Mouse (Mus musculus) hindbrain, embryonic 16.5 days (tissue): Measurements from ENCODE around the gene Il10rb. TPM values are rescaled to one million over a fixed set of nuclear protein-coding genes. Genes with fewer than 3 reads are reported as not detected.

ENCODE experiments used
- ATAC-seq: fragments of 200-750 bp; cut with Nextera tagmentation; 2 replicates; pipeline ENCODE4 v1.8.0; 2017; ENCODE audit warnings: moderate TSS enrichment, moderate library complexity
- H3K27ac ChIP-seq: fragments of 300-500 bp; sonication (generic); 2 replicates; pipeline ENCODE4 v1.5.1; 2014; ENCODE audit warnings: low read depth, mild to moderate bottlenecking, control low read depth, low read length, moderate library complexity
- H3K27me3 ChIP-seq: fragments of 300-500 bp; sonication (generic); replicated peaks from 2 replicates; pipeline ENCODE4 v1.6.1; 2014; ENCODE audit warnings: low read length; ENCODE audit not compliant: control insufficient read depth, insufficient read depth
- H3K36me3 ChIP-seq: fragments of 300-500 bp; sonication (generic); 2 replicates; pipeline ENCODE4 v1.6.1; 2014; ENCODE audit warnings: mild to moderate bottlenecking, low read length, moderate library complexity, mixed read lengths; ENCODE audit not compliant: control insufficient read depth, insufficient read depth
- H3K4me1 ChIP-seq: fragments of 300-500 bp; sonication (generic); 2 replicates; pipeline ENCODE4 v1.6.1; 2014; ENCODE audit warnings: low read depth, low read length; ENCODE audit not compliant: control insufficient read depth, insufficient read depth
- H3K4me2 ChIP-seq: fragments of 300-500 bp; sonication (generic); 2 replicates; pipeline ENCODE4 v1.6.1; 2014; ENCODE audit warnings: mild to moderate bottlenecking, low read length, control low read depth, moderate library complexity
- H3K4me3 ChIP-seq: fragments of 300-500 bp; sonication (generic); 2 replicates; pipeline ENCODE4 v1.5.1; 2014; ENCODE audit warnings: mild to moderate bottlenecking, low read length, control low read depth, moderate library complexity
- H3K9ac ChIP-seq: fragments of 300-500 bp; sonication (generic); 2 replicates; pipeline ENCODE4 v1.6.1; 2014; ENCODE audit warnings: low read depth, mild to moderate bottlenecking, control low read depth, low read length, moderate library complexity
- H3K9me3 ChIP-seq: fragments of 300-500 bp; sonication (generic); 2 replicates; pipeline ENCODE4 v1.6.1; 2014; ENCODE audit warnings: mild to moderate bottlenecking, low read length, moderate library complexity; ENCODE audit not compliant: control insufficient read depth
- WGBS: fragments of 180-500 bp; shearing (Covaris S2); extraction: QIAGEN DNeasy Blood & Tissue Kit; methylation state at CpG from one replicate; pipeline ENCODE4 v1.1.7; 2014; 5-methylcytosine and 5-hydroxymethylcytosine counted together
- polyA plus RNA-seq: library from polyadenylated mRNA; unstranded; fragments of >200 nt; fragmentation: Nextera tagmentation; extraction: Ambion mirVana; gene quantifications from 2 replicates; pipeline ENCODE4 v1.2.1, GENCODE M21; 2015

The Il10rb gene
- polyA plus RNA-seq, 1 experiment from 2014 or later, result 14.8 TPM

DNA sequence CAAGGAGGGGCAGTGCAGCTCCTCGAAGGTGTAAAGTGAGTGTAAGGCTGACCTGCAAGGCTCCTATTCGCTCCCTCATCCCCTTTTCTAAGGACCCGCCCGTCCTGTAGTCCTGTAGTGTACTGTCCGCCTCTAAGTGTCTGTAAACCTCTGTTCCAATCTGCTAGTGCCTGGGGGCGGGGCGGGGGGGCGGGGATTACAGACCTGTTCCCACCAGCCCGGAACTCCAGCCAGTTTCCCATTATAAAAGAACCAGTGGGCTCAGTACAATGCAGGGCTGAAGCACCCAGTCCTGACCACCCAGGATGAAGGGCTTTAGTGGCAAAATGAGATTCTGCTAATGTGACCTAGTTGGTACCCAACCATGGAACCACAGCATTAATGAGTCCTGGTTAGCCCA is 27.0 kb upstream of the Il10rb start:
- H3K36me3 ChIP-seq, result peaks cover 2% of the 10 kb centered on the region; the same call in 1 of the 2 replicates
- ATAC-seq, result peak; percentile 41; the same call in 1 of the 2 replicates
- H3K9ac ChIP-seq, result no peak overlapping the region; the same call in 1 of the 2 replicates
- H3K4me1 ChIP-seq, result peaks cover 5% of the 10 kb centered on the region
- no peaks in the 10 kb centered on the region for H3K27me3 ChIP-seq
- H3K4me3 ChIP-seq, result no peak overlapping the region
- 25% methylated on average over 9 of the region's 9 CpGs for WGBS
- peak overlapping the region; percentile 59 for H3K27ac ChIP-seq
- H3K4me2 ChIP-seq, result no peak overlapping the region
- H3K9me3 ChIP-seq, result no peaks in the 10 kb centered on the region

DNA sequence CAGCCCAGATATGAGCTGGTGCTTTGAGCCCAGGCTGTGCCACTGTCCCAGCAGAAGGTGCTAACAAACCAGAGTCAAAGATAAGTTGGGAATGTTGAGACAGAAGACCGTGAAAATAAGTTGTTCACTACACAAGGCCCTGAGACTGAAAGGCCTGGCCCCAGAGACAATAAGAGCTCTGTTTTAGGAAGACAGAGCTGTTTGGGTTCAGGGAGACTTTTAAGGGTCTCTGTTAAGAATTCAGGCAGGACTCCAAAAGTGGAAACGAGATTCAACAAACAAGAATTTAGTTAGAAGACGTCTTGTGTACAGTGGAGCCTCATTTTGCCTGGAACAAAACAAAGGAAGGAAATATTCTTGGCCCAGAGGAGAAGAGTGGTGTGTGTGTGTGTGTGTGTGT is 26.6 kb upstream of the Il10rb start:
- H3K4me2 ChIP-seq, result no peak overlapping the region
- no peaks in the 10 kb centered on the region for H3K27me3 ChIP-seq
- ATAC-seq, result peak; percentile 35
- no peak overlapping the region for H3K9ac ChIP-seq
- no peak overlapping the region for H3K4me3 ChIP-seq
- peaks cover under 1% of the 10 kb centered on the region; the same call in 1 of the 2 replicates for H3K4me1 ChIP-seq
- peak overlapping the region; percentile 59 for H3K27ac ChIP-seq
- H3K9me3 ChIP-seq, result no peaks in the 10 kb centered on the region
- H3K36me3 ChIP-seq, result peaks cover 6% of the 10 kb centered on the region; the same call in 1 of the 2 replicates
- 41% methylated on average over 3 of the region's 3 CpGs for WGBS

DNA sequence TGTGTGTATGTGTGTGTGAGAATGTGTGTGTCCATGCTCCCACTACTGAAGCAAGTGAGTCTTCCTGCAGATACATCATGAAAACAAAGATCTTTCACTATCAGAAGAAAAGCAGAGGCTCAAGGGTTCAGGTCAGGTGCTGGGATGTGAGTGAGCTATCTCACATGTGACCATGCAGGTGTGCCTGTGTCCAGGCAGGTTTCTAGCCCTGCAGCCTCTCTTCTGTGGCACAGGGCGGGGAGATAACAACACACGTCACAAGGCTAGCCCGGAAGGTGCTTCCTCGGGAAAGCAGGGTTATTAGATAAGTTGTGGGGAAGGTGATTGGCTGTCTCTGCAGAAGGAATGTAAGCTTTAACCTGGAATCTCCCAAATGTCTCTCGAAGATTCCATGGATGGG is 25.8 kb upstream of the Il10rb start:
- Histone ChIP-seq H3K4me3 (no peak overlapping the region), H3K36me3 (peaks cover 10% of the 10 kb centered on the region), H3K9ac (no peak overlapping the region), H3K9me3 (no peaks in the 10 kb centered on the region), H3K27me3 (no peaks in the 10 kb centered on the region), H3K27ac (no peak overlapping the region), H3K4me1 (no peaks in the 10 kb centered on the region; the same call in 1 of the 2 replicates), H3K4me2 (no peak overlapping the region)
- WGBS, result 96% methylated on average over 5 of the region's 5 CpGs
- no peak for ATAC-seq

DNA sequence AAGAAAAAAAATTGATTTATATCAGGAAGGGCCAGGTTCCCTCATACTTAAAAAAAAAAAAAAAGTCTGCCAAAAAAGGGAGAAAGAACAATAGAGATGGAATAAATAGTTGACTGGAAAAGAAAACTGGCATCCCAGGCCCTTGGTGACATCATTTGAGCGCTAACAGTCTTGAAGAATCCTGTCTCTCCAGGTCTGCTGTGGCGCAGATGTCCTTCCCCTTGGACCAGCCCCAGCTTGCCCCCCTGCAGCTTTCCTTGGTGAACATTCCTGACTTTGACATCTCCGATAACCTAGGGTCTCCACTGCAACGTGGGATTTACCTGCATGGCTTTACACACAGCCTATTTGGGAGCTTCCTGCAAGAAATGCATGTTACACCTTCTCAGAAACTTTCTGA is 24.4 kb upstream of the Il10rb start:
- no peak overlapping the region for H3K27ac ChIP-seq
- H3K4me3 ChIP-seq, result no peak overlapping the region
- H3K9ac ChIP-seq, result no peak overlapping the region
- no peaks in the 10 kb centered on the region for H3K9me3 ChIP-seq
- no peak overlapping the region for H3K4me2 ChIP-seq
- H3K4me1 ChIP-seq, result no peaks in the 10 kb centered on the region; the same call in 1 of the 2 replicates
- peaks cover 10% of the 10 kb centered on the region for H3K36me3 ChIP-seq
- no peaks in the 10 kb centered on the region for H3K27me3 ChIP-seq
- ATAC-seq, result no peak
- WGBS, result 84% methylated on average over 4 of the region's 4 CpGs

DNA sequence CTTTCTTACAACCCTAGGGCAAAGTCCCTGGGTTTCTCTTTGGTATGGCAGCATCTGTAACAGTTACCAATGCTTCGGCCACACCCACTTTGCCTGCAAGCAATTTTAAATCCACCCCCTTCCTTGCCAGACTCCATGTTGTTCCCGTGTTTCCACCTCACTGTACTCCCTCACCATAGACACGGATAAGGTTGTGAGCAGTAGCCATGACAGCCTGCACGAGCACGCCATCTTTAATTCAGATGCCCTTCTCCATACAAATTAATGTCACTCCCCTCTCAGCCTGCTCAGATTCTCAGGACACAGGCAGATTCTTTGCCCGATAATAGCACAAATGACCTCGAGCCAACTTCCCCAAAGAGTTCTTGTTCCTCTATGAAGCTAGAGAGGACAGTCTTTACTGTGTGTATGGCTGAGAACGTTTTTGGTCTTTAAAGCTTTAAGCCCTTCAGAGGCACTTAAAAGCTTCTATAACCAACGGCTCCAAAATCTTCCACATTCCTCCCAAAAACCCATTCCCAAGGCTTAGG is 23.6 kb upstream of the Il10rb start:
- H3K9me3 ChIP-seq, result no peaks in the 10 kb centered on the region
- no peaks in the 10 kb centered on the region; the same call in 1 of the 2 replicates for H3K4me1 ChIP-seq
- no peak overlapping the region for H3K4me3 ChIP-seq
- no peak overlapping the region for H3K9ac ChIP-seq
- WGBS, result 89% methylated on average over 9 of the region's 9 CpGs
- H3K4me2 ChIP-seq, result no peak overlapping the region
- ATAC-seq, result no peak
- H3K27me3 ChIP-seq, result no peaks in the 10 kb centered on the region
- peaks cover 10% of the 10 kb centered on the region for H3K36me3 ChIP-seq
- no peak overlapping the region for H3K27ac ChIP-seq

DNA sequence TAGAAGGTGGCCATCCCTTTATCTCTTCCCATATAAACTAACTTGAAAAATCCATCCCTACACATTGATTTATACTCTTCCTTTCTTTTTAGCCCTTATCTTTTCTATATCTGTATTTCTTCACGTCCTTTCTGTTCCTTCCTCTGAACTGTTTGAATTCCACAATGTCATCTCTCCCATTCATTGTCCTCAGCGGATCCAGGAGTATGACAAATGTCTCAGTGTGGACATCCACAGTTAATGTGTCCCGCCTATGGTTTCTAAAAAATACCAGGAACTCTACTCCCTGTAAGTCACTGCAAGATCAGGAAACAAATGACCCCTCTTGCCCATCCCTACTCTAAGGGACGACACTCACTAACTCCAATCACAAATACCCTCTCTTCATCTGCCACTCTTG is 21.7 kb upstream of the Il10rb start:
- no peak for ATAC-seq
- H3K27ac ChIP-seq, result no peak overlapping the region
- no peaks in the 10 kb centered on the region for H3K27me3 ChIP-seq
- H3K4me3 ChIP-seq, result no peak overlapping the region
- no peaks in the 10 kb centered on the region for H3K4me1 ChIP-seq
- H3K4me2 ChIP-seq, result no peak overlapping the region
- 88% methylated on average over 4 of the region's 4 CpGs for WGBS
- peaks cover 18% of the 10 kb centered on the region for H3K36me3 ChIP-seq
- H3K9ac ChIP-seq, result no peak overlapping the region
- no peaks in the 10 kb centered on the region for H3K9me3 ChIP-seq

DNA sequence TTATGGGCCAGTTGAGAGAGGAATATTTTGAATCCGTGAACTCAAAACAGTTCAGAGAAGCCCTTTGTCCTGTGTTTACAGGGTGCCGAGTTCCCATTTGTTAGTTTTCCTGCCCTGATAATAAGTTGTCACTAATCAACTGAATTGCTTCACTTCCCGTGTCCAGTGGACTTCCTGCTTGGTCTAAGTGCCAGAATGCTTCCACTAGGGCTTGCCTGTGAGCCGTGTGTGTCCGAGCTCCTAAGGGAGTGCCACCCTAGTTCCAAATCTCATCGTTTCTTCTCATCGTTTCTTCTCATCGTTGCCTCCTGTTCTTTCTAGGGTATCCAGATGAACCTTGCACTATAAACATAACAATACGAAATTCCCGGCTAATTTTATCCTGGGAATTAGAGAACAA is 20.3 kb upstream of the Il10rb start:
- no peak for ATAC-seq
- Histone ChIP-seq H3K4me3 (no peak overlapping the region), H3K4me1 (no peaks in the 10 kb centered on the region), H3K9ac (no peak overlapping the region), H3K4me2 (no peak overlapping the region), H3K36me3 (peaks cover 18% of the 10 kb centered on the region), H3K27me3 (no peaks in the 10 kb centered on the region), H3K27ac (0 out of 2 replicates have a peak overlapping the region, but pooled peaks have one; percentile 48), H3K9me3 (no peaks in the 10 kb centered on the region)
- 55% methylated on average over 10 of the region's 10 CpGs for WGBS

DNA sequence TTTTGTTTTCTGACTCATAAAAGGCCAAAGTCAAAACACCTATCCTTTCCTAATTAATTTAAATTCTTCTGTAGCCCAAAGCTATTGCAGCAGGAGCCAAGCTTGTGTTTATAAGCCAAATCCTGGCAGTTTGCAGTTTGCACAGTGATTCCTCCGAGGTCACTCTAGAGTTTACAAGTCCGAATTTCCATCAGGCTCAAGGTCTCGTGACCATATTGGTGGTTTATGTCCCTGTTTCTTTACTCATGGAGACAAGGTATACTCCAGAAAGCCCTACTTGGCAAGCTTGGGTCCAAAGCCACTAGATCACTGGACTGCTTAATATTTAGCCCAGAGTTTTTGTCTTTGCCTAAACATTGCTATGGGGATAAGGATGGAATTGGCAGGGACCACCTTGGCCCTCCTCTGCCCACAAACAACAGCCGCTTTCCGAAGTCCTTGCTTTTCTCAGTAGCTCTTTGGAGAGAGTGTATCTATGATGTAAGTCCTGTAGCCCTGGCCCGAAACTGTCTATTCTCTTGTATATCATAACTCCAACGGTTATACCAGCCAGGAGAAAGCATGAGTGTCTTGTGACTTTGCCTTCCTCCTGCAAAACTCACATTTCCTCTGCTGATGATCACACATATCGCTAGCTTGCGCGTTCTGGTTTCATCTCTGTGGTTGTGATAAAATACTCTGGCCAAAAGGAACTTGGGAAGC is 19.4 kb upstream of the Il10rb start:
- Histone ChIP-seq H3K4me2 (no peak overlapping the region), H3K36me3 (peaks cover 18% of the 10 kb centered on the region), H3K4me3 (no peak overlapping the region), H3K9me3 (no peaks in the 10 kb centered on the region), H3K27me3 (no peaks in the 10 kb centered on the region), H3K27ac (no peak overlapping the region), H3K4me1 (no peaks in the 10 kb centered on the region), H3K9ac (no peak overlapping the region)
- 89% methylated on average over 10 of the region's 10 CpGs for WGBS
- no peak; the same call in 1 of the 2 replicates for ATAC-seq

DNA sequence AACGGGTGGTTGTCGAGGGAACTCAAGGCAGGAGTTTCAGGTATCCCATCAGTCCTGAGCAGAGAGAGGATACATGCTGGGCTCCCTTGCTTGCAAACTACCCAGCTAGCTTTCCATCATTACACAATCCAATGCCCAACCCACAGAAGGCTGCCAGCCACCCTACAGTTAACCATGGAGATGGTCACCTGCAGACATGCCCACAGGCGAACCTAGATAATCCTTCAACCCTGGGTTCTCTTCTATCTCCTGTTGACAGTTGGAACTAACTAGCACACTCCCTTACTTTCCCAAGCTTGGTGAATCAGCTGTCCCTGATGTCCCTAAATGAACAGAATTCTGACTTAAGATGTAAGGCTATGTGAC is 18.9 kb upstream of the Il10rb start:
- no peaks in the 10 kb centered on the region for H3K27me3 ChIP-seq
- 74% methylated on average over 3 of the region's 3 CpGs for WGBS
- ATAC-seq, result no peak
- no peak overlapping the region for H3K4me3 ChIP-seq
- no peaks in the 10 kb centered on the region for H3K4me1 ChIP-seq
- H3K36me3 ChIP-seq, result peaks cover 21% of the 10 kb centered on the region
- no peak overlapping the region for H3K4me2 ChIP-seq
- H3K9ac ChIP-seq, result no peak overlapping the region
- H3K27ac ChIP-seq, result no peak overlapping the region
- no peaks in the 10 kb centered on the region for H3K9me3 ChIP-seq
